Mouse (Mus musculus) megakaryocyte, embryonic 14.5 days (primary cell): ENCODE measurements around the gene Rpl35a. TPM values are rescaled to one million over a fixed set of nuclear protein-coding genes. Genes with fewer than 3 reads are reported as not detected.

Experiments
- H3K27me3 ChIP-seq: replicated peaks from 2 replicates; pipeline ENCODE3; 2012; ENCODE audit warnings: inconsistent platforms
- H3K36me3 ChIP-seq: replicated peaks from 2 replicates; pipeline ENCODE3; 2012; ENCODE audit warnings: low read length, inconsistent platforms, mixed read lengths
- H3K4me1 ChIP-seq: 2 replicates; pipeline ENCODE4 v1.6.1; 2012; ENCODE audit warnings: inconsistent platforms
- H3K4me3 ChIP-seq: replicated peaks from 2 replicates; pipeline ENCODE3; 2012; ENCODE audit warnings: moderate library complexity, mild to moderate bottlenecking, inconsistent platforms
- H3K9me3 ChIP-seq: 2 replicates; pipeline ENCODE4 v1.6.1; 2012; ENCODE audit warnings: inconsistent platforms
- FLI1 ChIP-seq: IDR thresholded peaks from 2 replicates; pipeline ENCODE4 v1.6.1; 2012; ENCODE audit warnings: low read length, inconsistent platforms, mixed read lengths
- GATA1 ChIP-seq: IDR thresholded peaks from 3 replicates; pipeline ENCODE4 v1.6.1; 2012; ENCODE audit warnings: mixed read lengths, low read length, inconsistent platforms, borderline replicate concordance
- polyA plus RNA-seq: library from polyadenylated mRNA; stranded (reverse); fragments of >175 nt; gene quantifications from 2 replicates; pipeline ENCODE4 v1.2.3, GENCODE M21; 2012; ENCODE audit warnings: low replicate concordance; ENCODE audit not compliant: insufficient read depth

The Rpl35a gene
- polyA plus RNA-seq, 1 experiment: 136 TPM

DNA sequence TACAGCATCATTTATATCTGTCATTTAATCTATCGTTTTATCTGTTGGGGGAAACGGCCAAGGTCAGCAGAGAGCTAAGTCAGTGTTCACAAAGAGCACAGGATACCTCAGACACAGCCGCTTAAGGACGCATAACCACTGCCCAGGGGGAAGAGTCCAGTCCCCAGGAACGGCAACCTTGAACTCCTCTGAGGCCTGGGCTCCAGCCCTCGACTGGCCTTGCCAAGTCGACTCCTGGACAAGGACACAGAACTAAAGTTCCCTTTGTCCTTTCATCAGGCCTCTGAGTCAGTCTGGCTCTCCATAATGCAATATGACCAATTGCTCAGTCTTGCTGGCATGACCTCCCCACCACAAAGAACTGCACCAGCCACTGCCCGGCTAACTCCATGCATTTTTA lies 29.4 kb downstream of the Rpl35a start:
- Histone ChIP-seq H3K4me3 (no peak overlapping the region), H3K27me3 (no peaks in the 10 kb centered on the region), H3K36me3 (peaks cover 18% of the 10 kb centered on the region), H3K4me1 (peaks cover 3% of the 10 kb centered on the region), H3K9me3 (no peaks in the 10 kb centered on the region)
- TF ChIP-seq FLI1 (no peak), GATA1 (no peak)

Other genes with a start within 250 kb of the Rpl35a start
- gene Smbd1, start 246.0 kb upstream of the Rpl35a start, polyA plus RNA-seq: not detected in 2 replicates
- gene Fyttd1, start 179.0 kb upstream of the Rpl35a start, polyA plus RNA-seq: 22.1 and 57.2 TPM in 2 replicates
- 5.3 and 9.9 TPM in 2 replicates for gene Rubcn, start 178.7 kb upstream of the Rpl35a start, polyA plus RNA-seq
- 2.7 TPM in 1 of 2 replicates, not detected in the other for gene Lrch3, start 142.4 kb upstream of the Rpl35a start, polyA plus RNA-seq
- gene Iqcg, start 235 bp upstream of the Rpl35a start, polyA plus RNA-seq: 3.3 TPM in 1 of 2 replicates, not detected in the other
- gene Lmln, start 6.1 kb downstream of the Rpl35a start, polyA plus RNA-seq: 0.02 TPM in 1 of 2 replicates, not detected in the other
- gene Osbpl11, start 128.6 kb downstream of the Rpl35a start, polyA plus RNA-seq: 1.1 TPM in 2 replicates
- 12.1 and 22.9 TPM in 2 replicates for gene Snx4, start 195.0 kb downstream of the Rpl35a start, polyA plus RNA-seq